Mouse (Mus musculus): ENCODE results near the gene Car2.

Gene Car2

GRCm38 (mm10) chr3:14886102-14887098, at the start of gene Car2:
TSS of gene Car2 (plus strand) at chr3:14886273.
- DNase-seq (ENCODE audit: low read depth, low spot score), result peak; percentile 75

GRCm38 (mm10) chr3:14838936-14839335, 47.1 kb upstream of the Car2 start:
- no peak for DNase-seq (ENCODE audit: low read depth, low spot score)

- no peak for DNase-seq (ENCODE audit: low read depth, low spot score)
Measured at GRCm38 (mm10) chr3:14839466-14840118, 46.5 kb upstream of the Car2 start.

GRCm38 (mm10) chr3:14848587-14849254, 37.4 kb upstream of the Car2 start:
- no peak for DNase-seq (ENCODE audit: low read depth, low spot score)

GRCm38 (mm10) chr3:14853966-14854365, 32.1 kb upstream of the Car2 start:
- no peak for DNase-seq (ENCODE audit: low read depth, low spot score)

- DNase-seq (ENCODE audit: low read depth, low spot score), result no peak
Measured at GRCm38 (mm10) chr3:14854446-14854845, 31.6 kb upstream of the Car2 start.

- no peak for DNase-seq (ENCODE audit: low read depth, low spot score)
Measured at GRCm38 (mm10) chr3:14857874-14858273, 28.2 kb upstream of the Car2 start.

GRCm38 (mm10) chr3:14860291-14860690, 25.8 kb upstream of the Car2 start:
- no peak for DNase-seq (ENCODE audit: low read depth, low spot score)

- no peak for DNase-seq (ENCODE audit: low read depth, low spot score)
Measured at GRCm38 (mm10) chr3:14861165-14861564, 24.9 kb upstream of the Car2 start.

GRCm38 (mm10) chr3:14861787-14862186, 24.3 kb upstream of the Car2 start:
- no peak for DNase-seq (ENCODE audit: low read depth, low spot score)

- DNase-seq (ENCODE audit: low read depth, low spot score), result no peak
Measured at GRCm38 (mm10) chr3:14862654-14863021, 23.4 kb upstream of the Car2 start.

- DNase-seq (ENCODE audit: low read depth, low spot score), result no peak
Measured at GRCm38 (mm10) chr3:14863022-14863711, 22.9 kb upstream of the Car2 start, which contains the start of gene Car3. TSS of gene Car3 (plus strand) at chr3:14863512.

GRCm38 (mm10) chr3:14863922-14864321, 22.2 kb upstream of the Car2 start:
- DNase-seq (ENCODE audit: low read depth, low spot score), result no peak

GRCm38 (mm10) chr3:14865941-14866340, 20.1 kb upstream of the Car2 start:
- DNase-seq (ENCODE audit: low read depth, low spot score), result no peak

- DNase-seq (ENCODE audit: low read depth, low spot score), result no peak
Measured at GRCm38 (mm10) chr3:14869779-14870178, 16.3 kb upstream of the Car2 start.

GRCm38 (mm10) chr3:14870528-14870927, 15.5 kb upstream of the Car2 start:
- DNase-seq (ENCODE audit: low read depth, low spot score), result no peak

- no peak for DNase-seq (ENCODE audit: low read depth, low spot score)
Measured at GRCm38 (mm10) chr3:14871386-14871785, 14.7 kb upstream of the Car2 start.

GRCm38 (mm10) chr3:14874402-14875040, 11.6 kb upstream of the Car2 start:
- peak; percentile 73 for DNase-seq (ENCODE audit: low read depth, low spot score)

GRCm38 (mm10) chr3:14876325-14876918, 9.7 kb upstream of the Car2 start:
- DNase-seq (ENCODE audit: low read depth, low spot score), result no peak

GRCm38 (mm10) chr3:14877251-14877909, 8.7 kb upstream of the Car2 start:
- peak; percentile 65 for DNase-seq (ENCODE audit: low read depth, low spot score)

All from c-Kit-negative CD71-positive TER-119-positive erythroid progenitor cells, embryonic 14.5 days (primary cell).